Mouse (Mus musculus) induced T-regulatory cell, adult 2 months (primary cell): Measurements from ENCODE around the gene Tnni1.

ENCODE experiments used
- DNase-seq: peaks from one replicate; pipeline ENCODE4 v3.0.0-alpha.2; 2012; ENCODE audit warnings: low read depth

Gene Tnni1

GRCm38 (mm10) chr1:135778780-135779535, at the start of gene Tnni1:
Gene Tnni1, plus strand, starts transcription at chr1:135779434.
- no peak for DNase-seq

- peak; percentile 49 for DNase-seq
These were observed 49.4 kb upstream of the Tnni1 start for GRCm38 (mm10) chr1:135729821-135730220.

GRCm38 (mm10) chr1:135730296-135730695, 48.9 kb upstream of the Tnni1 start:
- DNase-seq, result peak; percentile 57

- no peak for DNase-seq
These were observed 47.8 kb upstream of the Tnni1 start for GRCm38 (mm10) chr1:135731393-135731792.

GRCm38 (mm10) chr1:135731897-135732684, 47.1 kb upstream of the Tnni1 start:
- DNase-seq, result no peak

DNA sequence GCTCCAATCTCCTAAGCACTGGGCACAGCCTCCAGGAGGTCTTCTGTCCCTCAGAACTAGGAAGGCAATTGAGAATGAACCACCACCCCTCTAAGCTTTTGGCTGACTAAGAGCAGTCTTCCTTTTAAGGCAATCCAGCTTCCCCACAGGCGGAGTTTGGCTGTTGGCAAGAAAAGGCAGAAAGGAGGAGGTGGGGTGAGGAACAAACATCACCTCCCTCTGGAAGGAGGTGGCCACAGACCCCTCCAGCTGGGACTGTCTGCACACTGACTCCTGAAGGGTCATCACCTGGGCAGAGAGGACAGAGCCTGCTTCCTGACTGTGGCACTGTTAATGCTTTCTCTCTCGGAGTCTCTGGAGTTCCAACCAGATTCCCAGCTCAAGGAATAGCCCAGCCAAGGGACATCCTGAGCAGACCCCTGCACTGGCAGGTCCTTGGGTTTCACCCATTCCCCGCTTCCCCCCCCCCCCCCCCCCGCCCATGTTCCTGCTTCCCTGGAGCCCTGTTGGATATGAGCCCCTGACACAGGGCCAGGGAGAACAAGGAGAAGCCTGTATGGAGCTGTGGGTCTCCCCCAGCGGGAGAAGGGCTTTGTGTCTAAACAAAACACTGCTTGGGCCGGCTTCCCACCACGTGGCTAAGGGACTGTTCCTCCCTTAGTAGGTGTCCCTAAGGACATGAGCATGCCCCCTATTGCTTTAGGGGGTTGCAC, 44.9 kb upstream of the Tnni1 start:
- DNase-seq, result no peak

- DNase-seq, result no peak
These were observed 43.8 kb upstream of the Tnni1 start for GRCm38 (mm10) chr1:135735460-135735859.

DNA sequence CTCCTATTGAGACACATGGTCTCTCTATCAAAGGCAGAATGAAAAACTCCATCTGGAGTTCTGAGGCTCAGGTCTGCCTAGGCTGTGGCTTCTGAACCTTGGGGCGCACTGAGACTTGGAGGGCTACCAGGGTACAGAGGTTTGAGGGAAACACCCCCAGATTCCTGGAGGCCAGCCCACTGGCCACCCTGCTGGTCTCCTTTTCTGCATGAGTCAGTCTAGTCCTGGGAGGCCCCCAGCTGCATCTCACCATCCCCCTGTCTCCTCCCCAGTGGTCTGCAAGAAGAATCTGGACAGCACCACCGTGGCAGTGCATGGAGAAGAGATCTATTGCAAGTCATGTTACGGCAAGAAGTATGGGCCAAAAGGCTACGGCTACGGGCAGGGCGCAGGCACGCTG, 34.2 kb upstream of the Tnni1 start:
- no peak for DNase-seq

GRCm38 (mm10) chr1:135746248-135746647, 33.0 kb upstream of the Tnni1 start:
- DNase-seq, result no peak

- DNase-seq, result peak; percentile 95
These were observed 26.4 kb upstream of the Tnni1 start for GRCm38 (mm10) chr1:135752737-135753348.

GRCm38 (mm10) chr1:135755287-135755686, 23.9 kb upstream of the Tnni1 start:
- no peak for DNase-seq

DNA sequence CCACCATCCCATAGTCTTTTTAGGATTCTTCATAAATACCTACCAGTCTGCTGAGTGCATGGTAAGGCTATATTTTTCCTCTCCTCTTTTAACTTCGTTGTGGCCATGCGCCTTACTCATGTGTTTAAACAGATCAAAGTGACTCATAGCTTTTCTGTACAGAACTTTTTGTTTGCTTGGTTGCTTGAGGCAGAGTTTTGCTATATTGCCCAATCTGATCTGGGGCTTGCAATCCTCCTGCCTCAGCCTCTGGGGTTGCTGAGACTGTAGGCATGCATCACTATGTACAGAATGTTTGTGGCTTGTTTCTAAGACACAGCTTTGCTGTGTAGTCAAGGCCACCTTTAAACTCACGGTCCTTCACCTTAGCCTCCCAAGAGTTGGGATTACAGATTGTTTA, 23.3 kb upstream of the Tnni1 start:
- no peak for DNase-seq

- DNase-seq, result no peak
These were observed 21.9 kb upstream of the Tnni1 start for GRCm38 (mm10) chr1:135757287-135757686.

- no peak for DNase-seq
These were observed 19.5 kb upstream of the Tnni1 start for GRCm38 (mm10) chr1:135759685-135760084.

GRCm38 (mm10) chr1:135760216-135760615, 19.0 kb upstream of the Tnni1 start:
- no peak for DNase-seq

DNA sequence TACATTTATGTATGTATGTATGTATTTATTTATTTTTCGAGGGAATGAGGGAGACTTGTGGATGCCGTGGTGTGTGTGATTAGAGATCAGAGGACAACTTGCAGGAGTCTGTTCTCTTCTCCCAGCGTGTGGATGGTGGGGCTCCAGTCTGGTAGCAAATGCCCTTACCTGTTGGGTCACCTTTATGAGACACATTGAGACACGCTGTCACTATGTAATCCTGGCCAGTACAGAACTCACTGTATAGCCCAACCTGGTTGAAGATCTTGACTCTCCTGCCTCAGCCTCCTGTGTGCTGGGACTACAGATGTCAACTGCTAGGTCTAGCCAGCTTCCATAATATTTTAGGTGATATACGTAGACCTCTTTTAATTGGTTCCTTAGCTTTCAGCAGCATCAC, 17.5 kb upstream of the Tnni1 start:
- no peak for DNase-seq

DNA sequence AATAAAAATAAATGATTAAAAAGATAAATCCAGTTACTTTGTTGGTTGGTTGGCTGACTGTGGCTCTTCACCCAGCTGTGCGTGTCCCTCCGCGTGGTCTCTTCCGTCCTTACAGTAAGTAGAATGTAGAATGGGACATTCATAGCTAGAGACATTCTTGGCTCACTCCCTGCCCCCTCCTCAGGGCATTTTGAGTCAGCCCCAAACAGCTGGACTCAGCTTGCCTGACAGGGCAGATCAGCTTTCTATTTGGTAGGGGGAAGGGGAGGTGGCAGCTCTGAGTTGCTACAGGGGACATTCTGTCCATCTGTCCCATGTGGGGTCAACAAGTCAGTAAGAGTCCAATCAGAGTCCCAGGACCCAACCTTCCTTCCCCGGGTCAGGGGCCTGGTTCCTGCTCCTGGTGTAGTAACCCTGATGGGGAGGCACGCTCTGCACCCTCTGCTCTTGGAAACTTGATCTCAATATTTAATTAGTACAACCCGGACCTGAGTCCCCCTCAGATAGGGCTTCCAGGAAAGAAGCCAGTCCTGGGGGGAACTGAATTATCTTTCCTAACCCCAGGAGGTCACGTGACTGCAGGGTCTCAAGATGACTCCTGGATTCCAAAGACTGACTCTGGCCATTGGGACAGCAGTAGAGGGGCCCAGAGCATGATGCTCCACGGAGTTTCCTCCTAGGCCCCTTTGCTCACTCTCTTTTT, 15.6 kb upstream of the Tnni1 start:
- DNase-seq, result no peak

GRCm38 (mm10) chr1:135764206-135764528, 15.1 kb upstream of the Tnni1 start:
- no peak for DNase-seq

- peak; percentile 57 for DNase-seq
These were observed 13.3 kb upstream of the Tnni1 start, which contains the start of gene Phlda3 for GRCm38 (mm10) chr1:135765645-135766591. Gene Phlda3, plus strand, starts transcription at chr1:135766119.

DNA sequence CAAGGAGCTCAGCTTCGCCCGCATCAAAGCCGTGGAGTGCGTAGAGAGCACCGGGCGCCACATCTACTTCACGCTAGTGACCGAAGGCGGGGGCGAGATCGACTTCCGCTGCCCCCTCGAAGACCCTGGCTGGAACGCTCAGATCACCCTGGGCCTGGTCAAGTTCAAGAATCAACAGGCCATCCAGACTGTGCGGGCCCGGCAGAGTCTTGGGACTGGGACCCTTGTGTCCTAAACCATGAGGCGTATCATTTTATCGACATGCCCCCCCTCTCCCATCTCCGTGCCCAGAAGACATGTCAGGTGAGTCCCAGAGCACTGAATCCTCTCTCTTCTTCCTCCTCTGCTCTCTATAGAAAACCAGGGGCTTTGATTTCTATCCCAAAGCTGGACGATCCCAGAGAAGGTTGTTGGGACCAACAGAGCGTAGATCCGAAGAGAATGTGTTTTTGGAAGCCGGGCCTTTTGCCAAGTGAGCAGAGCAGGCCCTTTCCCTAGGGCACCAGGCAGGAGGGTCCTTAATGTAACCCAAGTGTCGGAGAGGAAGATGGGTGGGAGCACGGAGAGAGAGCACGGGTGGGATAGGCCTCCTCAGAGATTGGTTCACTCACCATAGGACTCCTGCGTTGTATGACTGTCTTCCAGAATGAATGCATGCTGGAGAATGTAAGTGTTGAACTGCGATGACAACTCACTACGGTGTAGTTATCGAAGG, 12.5 kb upstream of the Tnni1 start:
- no peak for DNase-seq
